Mouse (Mus musculus) testis, adult 2 months (tissue): ENCODE data around the gene Eef1e1.

Experiments used
- CTCF ChIP-seq: fragments of 200-500 bp; IDR thresholded peaks from 2 replicates; pipeline ENCODE4 v1.5.1; 2012; ENCODE audit warnings: low read depth, mild to moderate bottlenecking, inconsistent platforms, low read length, moderate library complexity; ENCODE audit not compliant: control insufficient read depth, insufficient read depth, insufficient replicate concordance
- POLR2A ChIP-seq: fragments of 200-500 bp; IDR thresholded peaks from 2 replicates; pipeline ENCODE4 v1.6.1; 2012; ENCODE audit warnings: low read depth, mild to moderate bottlenecking, inconsistent platforms, low read length, moderate library complexity; ENCODE audit not compliant: control insufficient read depth

DNA sequence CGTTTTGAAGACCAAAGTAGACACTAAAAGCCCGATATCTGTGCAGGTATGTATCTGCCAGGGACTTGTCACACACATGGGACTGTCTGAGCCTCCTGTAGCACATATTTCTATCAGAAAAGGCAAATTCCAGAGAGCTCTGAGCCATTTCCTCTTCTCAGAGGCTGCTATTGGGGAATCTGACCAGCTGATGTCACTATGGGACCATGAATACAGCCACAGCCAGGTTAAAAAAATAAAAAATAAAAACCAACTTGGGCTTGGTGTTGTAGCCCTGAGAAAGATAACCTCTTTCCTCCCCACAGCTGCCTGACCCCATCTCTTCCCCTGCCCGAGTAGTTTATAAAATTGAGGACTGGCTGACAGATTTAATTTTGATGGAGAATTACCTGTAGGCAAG lies 31.2 kb upstream of the Eef1e1 start:
- TF ChIP-seq POLR2A, result no peak
- TF ChIP-seq CTCF, result no peak
